Mouse (Mus musculus) ovary, adult 18-20 months (tissue): ENCODE measurements around the gene Snta1.
"Not testable (repeated sequence)": the region's sequence is repeated elsewhere in the genome, so short reads cannot be mapped to it uniquely, and the experiment has no call there.

ENCODE experiments used
- DNase-seq: peaks from one replicate; pipeline ENCODE4 v3.0.0; 2022; ENCODE audit warnings: low spot score, mixed read lengths

Snta1 gene

GRCm38 (mm10) chr2:154372151-154372829 lies 35.6 kb downstream of the Snta1 start:
- DNase-seq = peak; percentile 77

- DNase-seq = no peak
Measured at GRCm38 (mm10) chr2:154367510-154367909, 40.4 kb downstream of the Snta1 start.

- DNase-seq = not testable (repeated sequence)
Measured at GRCm38 (mm10) chr2:154354000-154354425, 53.9 kb downstream of the Snta1 start.

- no peak for DNase-seq
Measured at GRCm38 (mm10) chr2:154348152-154348551, 59.7 kb downstream of the Snta1 start.

- DNase-seq = no peak
Measured at GRCm38 (mm10) chr2:154339356-154339755, 68.5 kb downstream of the Snta1 start.

GRCm38 (mm10) chr2:154338161-154338560 lies 69.7 kb downstream of the Snta1 start:
- DNase-seq = no peak

- DNase-seq = no peak
Measured at GRCm38 (mm10) chr2:154335572-154335971, 72.3 kb downstream of the Snta1 start.

GRCm38 (mm10) chr2:154326852-154327251 lies 81.0 kb downstream of the Snta1 start:
- DNase-seq = no peak
